Mouse (Mus musculus) kidney, embryonic 15.5 days (tissue): ENCODE data around the gene Ncoa3. TPM values are rescaled to one million over a fixed set of nuclear protein-coding genes. Genes with fewer than 3 reads are reported as not detected.

ENCODE experiments used
- ATAC-seq: fragments of 200-750 bp; cut with Nextera tagmentation; replicated peaks from 2 replicates; pipeline ENCODE4 v1.8.0; 2017; ENCODE audit warnings: moderate TSS enrichment; ENCODE audit not compliant: low FRiP score
- H3K27ac ChIP-seq: fragments of 300-500 bp; sonication (generic); 2 replicates; pipeline ENCODE4 v1.5.1; 2015; ENCODE audit warnings: mild to moderate bottlenecking, inconsistent platforms
- H3K27me3 ChIP-seq: fragments of 300-500 bp; sonication (generic); 2 replicates; pipeline ENCODE4 v1.6.1; 2015; ENCODE audit warnings: inconsistent platforms
- H3K36me3 ChIP-seq: fragments of 300-500 bp; sonication (generic); 2 replicates; pipeline ENCODE4 v1.6.1; 2015; ENCODE audit warnings: inconsistent platforms
- H3K4me1 ChIP-seq: fragments of 300-500 bp; sonication (generic); 2 replicates; pipeline ENCODE4 v1.6.1; 2015; ENCODE audit warnings: inconsistent platforms
- H3K4me2 ChIP-seq: fragments of 300-500 bp; sonication (generic); 2 replicates; pipeline ENCODE4 v1.6.1; 2015; ENCODE audit warnings: moderate library complexity, mild to moderate bottlenecking, inconsistent platforms
- H3K4me3 ChIP-seq: fragments of 300-500 bp; sonication (generic); replicated peaks from 2 replicates; pipeline ENCODE4 v1.5.1; 2015; ENCODE audit warnings: mild to moderate bottlenecking, inconsistent platforms
- H3K9ac ChIP-seq: fragments of 300-500 bp; sonication (generic); 2 replicates; pipeline ENCODE4 v1.6.1; 2015; ENCODE audit warnings: mild to moderate bottlenecking, inconsistent platforms
- H3K9me3 ChIP-seq: fragments of 300-500 bp; sonication (generic); replicated peaks from 2 replicates; pipeline ENCODE4 v1.6.1; 2016; ENCODE audit warnings: inconsistent platforms
- WGBS: fragments of 180-500 bp; shearing (Covaris S2); methylation state at CpG from one replicate; pipeline ENCODE4 v1.1.7; 2015; ENCODE audit warnings: mixed read lengths; 5-methylcytosine and 5-hydroxymethylcytosine counted together
- polyA plus RNA-seq: library from polyadenylated mRNA; unstranded; fragments of >200 nt; fragmentation: Nextera tagmentation; extraction: Ambion mirVana; gene quantifications from 2 replicates; pipeline ENCODE4 v1.2.1, GENCODE M21; 2015

Ncoa3 gene
- polyA plus RNA-seq, 1 experiment from 2014 or later = 19.2 TPM

- no peak for ATAC-seq
- Histone ChIP-seq H3K9me3 (no peaks in the 10 kb centered on the region), H3K4me1 (peaks cover 34% of the 10 kb centered on the region), H3K9ac (no peak overlapping the region), H3K4me2 (no peak overlapping the region), H3K4me3 (no peak overlapping the region), H3K36me3 (peaks cover 80% of the 10 kb centered on the region), H3K27me3 (no peaks in the 10 kb centered on the region), H3K27ac (no peak overlapping the region)
- WGBS = 86% methylated on average over 7 of the region's 7 CpGs
These were observed 77.3 kb downstream of the Ncoa3 start for GRCm38 (mm10) chr2:166069738-166070137.

GRCm38 (mm10) chr2:166071481-166071880 lies 79.0 kb downstream of the Ncoa3 start:
- no peaks in the 10 kb centered on the region for H3K27me3 ChIP-seq
- no peak overlapping the region for H3K4me2 ChIP-seq
- WGBS = 87% methylated on average over 5 of the region's 5 CpGs
- no peak overlapping the region for H3K4me3 ChIP-seq
- no peak overlapping the region for H3K9ac ChIP-seq
- peaks cover 36% of the 10 kb centered on the region for H3K4me1 ChIP-seq
- H3K27ac ChIP-seq = no peak overlapping the region
- ATAC-seq = no peak
- peaks cover 74% of the 10 kb centered on the region for H3K36me3 ChIP-seq
- H3K9me3 ChIP-seq = no peaks in the 10 kb centered on the region

- Histone ChIP-seq H3K9me3 (no peaks in the 10 kb centered on the region), H3K4me3 (no peak overlapping the region), H3K36me3 (peaks cover 71% of the 10 kb centered on the region), H3K9ac (no peak overlapping the region), H3K4me2 (no peak overlapping the region), H3K27me3 (no peaks in the 10 kb centered on the region), H3K4me1 (peaks cover 36% of the 10 kb centered on the region), H3K27ac (no peak overlapping the region)
- ATAC-seq = no peak
- 82% methylated on average over 9 of the region's 9 CpGs for WGBS
These were observed 79.5 kb downstream of the Ncoa3 start for GRCm38 (mm10) chr2:166071889-166072288.

- 46% methylated on average over 10 of the region's 10 CpGs for WGBS
- H3K36me3 ChIP-seq = peaks cover 69% of the 10 kb centered on the region
- no peak overlapping the region for H3K9ac ChIP-seq
These were observed 80.6 kb downstream of the Ncoa3 start for GRCm38 (mm10) chr2:166073082-166073481.

GRCm38 (mm10) chr2:166074322-166074721 lies 81.9 kb downstream of the Ncoa3 start:
- no peaks in the 10 kb centered on the region for H3K27me3 ChIP-seq
- H3K4me3 ChIP-seq = no peak overlapping the region
- no peaks in the 10 kb centered on the region for H3K9me3 ChIP-seq
- 0 out of 2 replicates have a peak overlapping the region, but pooled peaks have one; percentile 27 for H3K27ac ChIP-seq
- peaks cover 67% of the 10 kb centered on the region for H3K36me3 ChIP-seq
- ATAC-seq = no peak
- H3K4me1 ChIP-seq = peaks cover 32% of the 10 kb centered on the region
- 60% methylated on average over 6 of the region's 6 CpGs for WGBS
- H3K4me2 ChIP-seq = no peak overlapping the region
- no peak overlapping the region for H3K9ac ChIP-seq

More at GRCm38 (mm10) chr2:166073082-166073481, 80.6 kb downstream of the Ncoa3 start:
- H3K4me2 ChIP-seq = no peak overlapping the region
- H3K4me1 ChIP-seq = peaks cover 32% of the 10 kb centered on the region
- no peaks in the 10 kb centered on the region for H3K27me3 ChIP-seq
- H3K4me3 ChIP-seq = no peak overlapping the region
- no peaks in the 10 kb centered on the region for H3K9me3 ChIP-seq
- ATAC-seq = no peak
- H3K27ac ChIP-seq = 0 out of 2 replicates have a peak overlapping the region, but pooled peaks have one; percentile 1

GRCm38 (mm10) chr2:166077371-166077770 lies 84.9 kb downstream of the Ncoa3 start:
- no peak for ATAC-seq
- no peak overlapping the region for H3K27ac ChIP-seq
- peaks cover 45% of the 10 kb centered on the region for H3K36me3 ChIP-seq

GRCm38 (mm10) chr2:166079231-166079630 lies 86.8 kb downstream of the Ncoa3 start:
- H3K4me3 ChIP-seq = no peak overlapping the region
- no peak for ATAC-seq
- H3K4me1 ChIP-seq = peaks cover 35% of the 10 kb centered on the region
- H3K9ac ChIP-seq = no peak overlapping the region
- H3K27me3 ChIP-seq = no peaks in the 10 kb centered on the region
- H3K36me3 ChIP-seq = peaks cover 41% of the 10 kb centered on the region
- H3K27ac ChIP-seq = no peak overlapping the region
- H3K4me2 ChIP-seq = no peak overlapping the region
- no peaks in the 10 kb centered on the region for H3K9me3 ChIP-seq
- WGBS = 91% methylated on average over 14 of the region's 14 CpGs

More at GRCm38 (mm10) chr2:166077371-166077770, 84.9 kb downstream of the Ncoa3 start:
- WGBS = 91% methylated on average over 9 of the region's 9 CpGs
- Histone ChIP-seq H3K4me1 (peaks cover 51% of the 10 kb centered on the region), H3K4me3 (no peak overlapping the region), H3K27me3 (no peaks in the 10 kb centered on the region), H3K9me3 (no peaks in the 10 kb centered on the region), H3K4me2 (no peak overlapping the region), H3K9ac (no peak overlapping the region)

- Histone ChIP-seq H3K9me3 (no peaks in the 10 kb centered on the region), H3K9ac (no peak overlapping the region), H3K4me1 (peaks cover 29% of the 10 kb centered on the region), H3K4me3 (no peak overlapping the region), H3K4me2 (peak overlapping the region; percentile 43), H3K36me3 (peaks cover 37% of the 10 kb centered on the region), H3K27ac (peak overlapping the region; percentile 81), H3K27me3 (no peaks in the 10 kb centered on the region)
- ATAC-seq = peak; percentile 67
- WGBS = 48% methylated on average over 17 of the region's 17 CpGs
These were observed 87.8 kb downstream of the Ncoa3 start for GRCm38 (mm10) chr2:166079961-166080885.

- H3K4me2 ChIP-seq = peak overlapping the region; percentile 43
- H3K4me3 ChIP-seq = no peak overlapping the region
- H3K4me1 ChIP-seq = peaks cover 34% of the 10 kb centered on the region
- H3K27ac ChIP-seq = peak overlapping the region; percentile 81
- WGBS = 76% methylated on average over 21 of the region's 21 CpGs
- no peaks in the 10 kb centered on the region for H3K9me3 ChIP-seq
- H3K9ac ChIP-seq = no peak overlapping the region
- no peak for ATAC-seq
- no peaks in the 10 kb centered on the region for H3K27me3 ChIP-seq
- peaks cover 36% of the 10 kb centered on the region for H3K36me3 ChIP-seq
These were observed 88.7 kb downstream of the Ncoa3 start for GRCm38 (mm10) chr2:166080967-166081750.

GRCm38 (mm10) chr2:166082193-166082592 lies 89.8 kb downstream of the Ncoa3 start:
- H3K4me1 ChIP-seq = peaks cover 43% of the 10 kb centered on the region
- H3K4me2 ChIP-seq = no peak overlapping the region
- no peaks in the 10 kb centered on the region for H3K27me3 ChIP-seq
- no peak overlapping the region for H3K9ac ChIP-seq
- H3K36me3 ChIP-seq = peaks cover 43% of the 10 kb centered on the region
- H3K4me3 ChIP-seq = no peak overlapping the region
- no peak overlapping the region for H3K27ac ChIP-seq
- WGBS = 65% methylated on average over 5 of the region's 5 CpGs
- H3K9me3 ChIP-seq = no peaks in the 10 kb centered on the region
- no peak for ATAC-seq

- H3K36me3 ChIP-seq = peaks cover 41% of the 10 kb centered on the region
- H3K4me3 ChIP-seq = no peak overlapping the region
- peaks cover 43% of the 10 kb centered on the region for H3K4me1 ChIP-seq
- H3K4me2 ChIP-seq = no peak overlapping the region
- H3K27me3 ChIP-seq = no peaks in the 10 kb centered on the region
- WGBS = 91% methylated on average over 9 of the region's 10 CpGs
- ATAC-seq = no peak
- H3K9ac ChIP-seq = no peak overlapping the region
- H3K27ac ChIP-seq = no peak overlapping the region
- H3K9me3 ChIP-seq = no peaks in the 10 kb centered on the region
These were observed 90.2 kb downstream of the Ncoa3 start for GRCm38 (mm10) chr2:166082661-166083060.

GRCm38 (mm10) chr2:166083542-166084031 lies 91.2 kb downstream of the Ncoa3 start:
- Histone ChIP-seq H3K36me3 (peaks cover 38% of the 10 kb centered on the region), H3K9ac (no peak overlapping the region), H3K27ac (no peak overlapping the region), H3K9me3 (no peaks in the 10 kb centered on the region), H3K27me3 (no peaks in the 10 kb centered on the region), H3K4me3 (no peak overlapping the region), H3K4me2 (no peak overlapping the region), H3K4me1 (peaks cover 43% of the 10 kb centered on the region)
- WGBS = 84% methylated on average over 9 of the region's 9 CpGs
- no peak for ATAC-seq
